Mouse (Mus musculus) spleen, adult 18-20 months (tissue): ENCODE results near the gene Arhgap42.

ENCODE experiments used
- DNase-seq, 2 experiments: peaks; one replicate each; pipeline ENCODE4 v3.0.0; 2022; ENCODE audit warnings: mixed read lengths in 2 of 2

Arhgap42 gene

GRCm38 (mm10) chr9:9208205-9208604 lies 30.7 kb downstream of the Arhgap42 start:
- no peak for DNase-seq

GRCm38 (mm10) chr9:9207251-9207650 lies 31.6 kb downstream of the Arhgap42 start:
- DNase-seq = no peak

GRCm38 (mm10) chr9:9200827-9201388 lies 38.0 kb downstream of the Arhgap42 start:
- no peak for DNase-seq

GRCm38 (mm10) chr9:9199170-9199841 lies 39.6 kb downstream of the Arhgap42 start:
- no peak for DNase-seq

GRCm38 (mm10) chr9:9198645-9199044 lies 40.3 kb downstream of the Arhgap42 start:
- no peak for DNase-seq

- DNase-seq = no peak
These were observed 42.9 kb downstream of the Arhgap42 start for GRCm38 (mm10) chr9:9196046-9196445.

GRCm38 (mm10) chr9:9194496-9194895 lies 44.4 kb downstream of the Arhgap42 start:
- no peak for DNase-seq

GRCm38 (mm10) chr9:9192716-9193115 lies 46.2 kb downstream of the Arhgap42 start:
- no peak for DNase-seq

- DNase-seq = no peak
These were observed 48.1 kb downstream of the Arhgap42 start for GRCm38 (mm10) chr9:9190835-9191234.

- DNase-seq = no peak
These were observed 50.7 kb downstream of the Arhgap42 start for GRCm38 (mm10) chr9:9188167-9188566.

GRCm38 (mm10) chr9:9177745-9178144 lies 61.2 kb downstream of the Arhgap42 start:
- DNase-seq = no peak

- no peak for DNase-seq
These were observed 64.0 kb downstream of the Arhgap42 start for GRCm38 (mm10) chr9:9174924-9175323.

- DNase-seq = no peak
These were observed 64.7 kb downstream of the Arhgap42 start for GRCm38 (mm10) chr9:9174206-9174605.

- DNase-seq = no peak
These were observed 65.8 kb downstream of the Arhgap42 start for GRCm38 (mm10) chr9:9173091-9173490.

GRCm38 (mm10) chr9:9171146-9171816 lies 67.6 kb downstream of the Arhgap42 start:
- DNase-seq = no peak

GRCm38 (mm10) chr9:9165641-9166063 lies 73.2 kb downstream of the Arhgap42 start:
- peak in 1 of 2 experiments; percentile 1 for DNase-seq

- DNase-seq = no peak
These were observed 78.2 kb downstream of the Arhgap42 start for GRCm38 (mm10) chr9:9160736-9161135.

GRCm38 (mm10) chr9:9158241-9158640 lies 80.7 kb downstream of the Arhgap42 start:
- DNase-seq = no peak

- no peak for DNase-seq
These were observed 81.5 kb downstream of the Arhgap42 start for GRCm38 (mm10) chr9:9157425-9157824.

- no peak for DNase-seq
These were observed 84.3 kb downstream of the Arhgap42 start for GRCm38 (mm10) chr9:9154636-9155035.

GRCm38 (mm10) chr9:9144301-9145121 lies 94.4 kb downstream of the Arhgap42 start:
- DNase-seq = no peak

GRCm38 (mm10) chr9:9143102-9143501 lies 95.8 kb downstream of the Arhgap42 start:
- no peak for DNase-seq

GRCm38 (mm10) chr9:9142561-9142960 lies 96.3 kb downstream of the Arhgap42 start:
- no peak for DNase-seq
